Mouse (Mus musculus): ENCODE data around the gene Prok1.

GRCm38 (mm10) chr3:107217101-107217480, 22.4 kb downstream of the Prok1 start:
- no peak for TF ChIP-seq GATA1 (IDR thresholded peaks at IDR 0.05; ENCODE audit: low read length)
- no peak for TF ChIP-seq TAL1 (IDR thresholded peaks at IDR 0.05; ENCODE audit: low read length)
